Comparison of ENCODE assay signal across 26 mouse cellular contexts in genomic region chr16:65568853-65569252, GRCm38 (mm10). TPM values are rescaled to one million over a fixed set of nuclear protein-coding genes. Genes with fewer than 3 reads are reported as not detected.
"Had no signal": no experiment of that assay in that cellular context is flagged by ENCODE, and none has a peak within 500 bp of the region (broad histone marks: within the 10 kb centered on the region; RNA-seq: fewer than 3 reads in every experiment).

No protein-coding gene starts in this region.

- ATAC-seq: liver, embryonic 12.5 days; midbrain, embryonic 13.5 days had no signal

- DNase-seq: kidney, adult 11 months; kidney, adult 8-10 months; kidney, postnatal 10 days; kidney, postnatal 4 days; liver; lung, adult 18-20 months; lung, postnatal 10 days; lung, postnatal 36 days; retina, postnatal 1 day; right cerebral cortex, postnatal 25 days; spleen, adult 18-20 months; thymus, postnatal 25 days had no signal

- H3K9ac ChIP-seq: kidney, embryonic 15.5 days; limb, embryonic 13.5 days; liver, embryonic 12.5 days; liver, embryonic 15.5 days; lung, embryonic 15.5 days; midbrain, embryonic 13.5 days; neural tube, embryonic 13.5 days; stomach, embryonic 15.5 days had no signal

- H3K9me3 ChIP-seq: kidney, embryonic 15.5 days; limb, embryonic 10.5 days; limb, embryonic 13.5 days; liver, embryonic 12.5 days; liver, embryonic 15.5 days; lung, embryonic 15.5 days; midbrain, embryonic 13.5 days; neural tube, embryonic 13.5 days; stomach, embryonic 15.5 days had no signal

- H3K4me1 ChIP-seq: kidney, embryonic 15.5 days; liver, embryonic 12.5 days; liver, embryonic 15.5 days; lung, embryonic 15.5 days; midbrain, embryonic 10.5 days; midbrain, embryonic 13.5 days; stomach, embryonic 15.5 days had no signal

- H3K4me3 ChIP-seq: kidney, embryonic 15.5 days; limb, embryonic 10.5 days; limb, embryonic 13.5 days; liver, embryonic 12.5 days; liver, embryonic 15.5 days; lung, embryonic 15.5 days; midbrain, embryonic 10.5 days; midbrain, embryonic 13.5 days; neural tube, embryonic 13.5 days; stomach, embryonic 15.5 days had no signal

- H3K36me3 ChIP-seq: kidney, embryonic 15.5 days; limb, embryonic 10.5 days; limb, embryonic 13.5 days; liver, embryonic 12.5 days; liver, embryonic 15.5 days; lung, embryonic 15.5 days; midbrain, embryonic 10.5 days; midbrain, embryonic 13.5 days; neural tube, embryonic 13.5 days; stomach, embryonic 15.5 days had no signal

- H3K27me3 ChIP-seq: kidney, embryonic 15.5 days; limb, embryonic 13.5 days; liver, embryonic 12.5 days; liver, embryonic 15.5 days; lung, embryonic 15.5 days; midbrain, embryonic 13.5 days; neural tube, embryonic 13.5 days; stomach, embryonic 15.5 days had no signal

- H3K27ac ChIP-seq: kidney, embryonic 15.5 days; limb, embryonic 10.5 days; limb, embryonic 13.5 days; liver, embryonic 12.5 days; liver, embryonic 15.5 days; lung, embryonic 15.5 days; midbrain, embryonic 10.5 days; midbrain, embryonic 13.5 days; neural tube, embryonic 13.5 days; stomach, embryonic 15.5 days had no signal

- H3K4me2 ChIP-seq: kidney, embryonic 15.5 days; limb, embryonic 13.5 days; liver, embryonic 12.5 days; liver, embryonic 15.5 days; lung, embryonic 15.5 days; midbrain, embryonic 13.5 days; neural tube, embryonic 13.5 days; stomach, embryonic 15.5 days had no signal

RNA-seq across cellular contexts. Expression of gene Pou1f1, which starts 48.5 kb away (rescaled TPM):
- total RNA-seq: layer of hippocampus, adult 18-20 months; layer of hippocampus, postnatal 14 days; left cerebral cortex, postnatal 25 days; midbrain, postnatal 0 days had no signal
- polyA plus RNA-seq: kidney, embryonic 15.5 days; limb, embryonic 10.5 days; liver, embryonic 12.5 days; liver, embryonic 15.5 days; lung, embryonic 15.5 days; midbrain, embryonic 10.5 days; midbrain, embryonic 13.5 days; midbrain, postnatal 0 days; neural tube, embryonic 13.5 days; stomach, embryonic 15.5 days had no signal
